Mouse (Mus musculus) c-Kit-positive CD71-negative TER-119-negative erythroid progenitor cells, embryonic 14.5 days (primary cell): ENCODE results near the gene Cavin1.

ENCODE experiments used
- DNase-seq: peaks from one replicate; pipeline ENCODE4 v3.0.0-alpha.2; 2013; ENCODE audit warnings: low read depth

Gene Cavin1

GRCm38 (mm10) chr11:100914415-100914814 lies 56.3 kb downstream of the Cavin1 start:
- DNase-seq: no peak

- DNase-seq: no peak
Measured at GRCm38 (mm10) chr11:100912401-100913155, 58.1 kb downstream of the Cavin1 start.

DNA sequence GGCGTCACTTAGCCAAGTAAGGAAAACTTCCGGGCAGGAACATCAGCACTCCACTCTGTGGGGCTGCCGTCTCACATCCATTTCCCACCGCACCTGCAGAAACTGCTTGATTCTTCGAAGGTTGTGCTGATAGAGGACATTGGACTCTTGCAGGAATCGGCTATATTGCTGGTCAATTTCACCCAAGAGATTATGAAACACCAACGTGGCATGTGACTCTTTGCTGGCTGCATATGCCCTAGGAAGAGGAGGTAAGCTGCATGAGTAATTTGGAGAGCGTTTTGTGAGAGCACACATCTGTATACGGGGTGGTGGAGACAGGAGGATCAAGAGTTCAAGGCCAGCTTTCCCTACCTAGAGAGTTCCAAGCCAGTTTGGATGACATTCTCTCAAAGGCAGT lies 62.1 kb downstream of the Cavin1 start:
- no peak for DNase-seq

GRCm38 (mm10) chr11:100908112-100908511 lies 62.6 kb downstream of the Cavin1 start:
- DNase-seq: no peak

DNA sequence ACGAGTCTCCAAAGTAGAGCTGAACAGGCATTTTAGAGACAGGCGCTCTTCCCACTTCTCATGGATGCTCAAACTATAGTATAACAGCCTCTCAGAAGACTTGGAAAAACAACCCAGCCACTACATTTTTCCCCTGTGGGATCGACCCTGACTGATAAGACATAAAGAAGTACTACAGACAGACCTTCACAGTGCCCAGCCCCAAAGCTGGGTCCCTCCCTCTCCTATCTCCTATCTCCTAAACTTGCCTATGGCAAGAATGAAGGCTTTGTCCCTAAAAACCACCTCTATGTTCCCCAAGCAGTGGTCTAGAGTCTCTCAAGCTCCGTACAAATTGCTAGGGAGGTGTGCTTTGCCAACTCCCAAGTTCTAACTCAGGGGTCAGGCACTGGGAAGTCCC lies 63.8 kb downstream of the Cavin1 start:
- DNase-seq: no peak
